Mouse (Mus musculus): ENCODE data around the gene 1700003H04Rik. TPM values are rescaled to one million over a fixed set of nuclear protein-coding genes. Genes with fewer than 3 reads are reported as not detected.

1700003H04Rik gene
- total and polyA plus RNA-seq, 2 experiments from 2014 or later = not detected

DNA sequence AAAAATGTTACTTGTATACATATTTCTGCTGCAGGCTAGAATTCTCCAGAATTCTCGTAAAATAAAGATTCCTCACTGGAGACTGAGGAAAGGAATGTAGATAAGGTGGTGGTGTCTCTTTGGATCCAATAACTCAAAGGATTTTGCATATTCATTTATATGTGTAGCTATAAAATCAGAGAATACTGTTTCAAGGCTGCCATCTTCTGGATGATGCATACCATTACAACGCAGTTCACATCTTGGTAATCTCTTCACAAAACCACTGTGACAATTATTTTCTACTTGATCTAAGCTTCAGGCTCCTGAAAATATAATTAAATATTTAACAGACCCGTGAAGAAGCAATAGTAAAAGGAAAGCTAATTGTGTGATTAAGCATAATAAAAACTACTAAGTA lies 6.6 kb upstream of the 1700003H04Rik start:
- ATAC-seq (0 out of 2 replicates have a peak, but pooled peaks have one; percentile 49), DNase-seq (ENCODE audit: low spot score) (peak; percentile 82)
- Histone ChIP-seq H3K9me3 (ENCODE audit: low read length) (no peaks in the 10 kb centered on the region), H3K36me3 (ENCODE audit: insufficient read depth, low read length) (no peaks in the 10 kb centered on the region), H3K4me3 (ENCODE audit: low read length) (no peak overlapping the region), H3K9ac (replicated peaks; ENCODE audit: low read length) (no peak overlapping the region), H3K27me3 (ENCODE audit: insufficient read depth, low read length) (no peaks in the 10 kb centered on the region), H3K4me1 (ENCODE audit: insufficient read depth, low read length) (no peaks in the 10 kb centered on the region), H3K4me2 (ENCODE audit: low read depth, low read length) (no peak overlapping the region), H3K27ac (no peak overlapping the region)
- TF ChIP-seq CTCF (IDR thresholded peaks at IDR 0.05; ENCODE audit: low read depth) = peak; percentile 73
- 12% methylated on average over 3 of the region's 3 CpGs for WGBS

DNA sequence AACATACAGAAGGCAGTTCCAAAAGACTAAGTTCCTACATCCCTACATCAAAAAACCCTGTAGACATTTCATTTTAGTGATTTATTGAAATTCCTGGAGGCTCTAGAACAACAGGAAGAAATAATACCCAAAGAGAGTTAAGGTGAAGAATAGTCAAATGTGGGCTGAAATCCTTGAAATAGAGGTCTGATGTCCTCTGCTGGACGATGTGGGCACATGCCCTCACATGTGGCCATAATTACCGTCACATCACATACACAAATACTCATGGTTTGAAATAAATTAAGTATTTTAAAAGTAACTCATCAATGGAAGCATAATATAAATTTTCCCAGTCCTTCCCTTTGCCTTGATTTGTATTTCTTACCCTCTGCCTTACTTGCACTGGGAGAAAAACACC lies 4.9 kb upstream of the 1700003H04Rik start:
- peak; percentile 56 for TF ChIP-seq CTCF (IDR thresholded peaks at IDR 0.05; ENCODE audit: low read depth)
- no peaks in the 10 kb centered on the region for H3K9me3 ChIP-seq (ENCODE audit: low read length)
- no peak overlapping the region for H3K4me2 ChIP-seq (ENCODE audit: low read depth, low read length)
- no peak for DNase-seq (ENCODE audit: low spot score)
- H3K9ac ChIP-seq (replicated peaks; ENCODE audit: low read length) = no peak overlapping the region
- no peak overlapping the region for H3K4me3 ChIP-seq (ENCODE audit: low read length)
- H3K4me1 ChIP-seq (ENCODE audit: insufficient read depth, low read length) = no peaks in the 10 kb centered on the region
- 97% methylated on average over 2 of the region's 2 CpGs for WGBS
- H3K27ac ChIP-seq = no peak overlapping the region
- no peaks in the 10 kb centered on the region for H3K36me3 ChIP-seq (ENCODE audit: insufficient read depth, low read length)
- no peaks in the 10 kb centered on the region for H3K27me3 ChIP-seq (ENCODE audit: insufficient read depth, low read length)
- no peak for ATAC-seq

DNA sequence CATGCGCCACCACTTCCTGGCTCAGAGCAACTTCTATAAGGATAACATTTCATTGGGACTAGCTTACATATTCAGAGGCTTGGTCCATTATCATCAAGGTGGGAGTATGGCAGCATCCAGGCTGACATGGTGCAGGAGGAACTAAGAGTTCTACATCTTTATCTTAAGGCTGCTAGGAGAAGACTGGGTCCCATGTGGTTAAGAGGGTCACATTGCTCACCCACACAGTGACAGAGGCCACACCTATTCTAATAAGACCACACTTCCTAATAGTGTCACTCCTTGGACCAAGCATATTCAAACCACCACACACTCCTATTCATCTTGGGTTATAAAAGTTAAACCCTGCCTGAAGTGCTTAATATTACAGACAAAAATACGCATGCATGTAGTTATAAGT lies 23.6 kb downstream of the 1700003H04Rik start:
- Histone ChIP-seq H3K4me3 (ENCODE audit: low read length) (no peak overlapping the region), H3K4me1 (ENCODE audit: insufficient read depth, low read length) (no peaks in the 10 kb centered on the region), H3K4me2 (ENCODE audit: low read depth, low read length) (no peak overlapping the region), H3K36me3 (ENCODE audit: insufficient read depth, low read length) (no peaks in the 10 kb centered on the region), H3K27ac (no peak overlapping the region), H3K9ac (replicated peaks; ENCODE audit: low read length) (no peak overlapping the region), H3K27me3 (ENCODE audit: insufficient read depth, low read length) (no peaks in the 10 kb centered on the region), H3K9me3 (ENCODE audit: low read length) (no peaks in the 10 kb centered on the region)
- 96% methylated on average over 2 of the region's 2 CpGs for WGBS
- TF ChIP-seq CTCF (IDR thresholded peaks at IDR 0.05; ENCODE audit: low read depth) = no peak
- ATAC-seq = no peak
- DNase-seq (ENCODE audit: low spot score) = no peak

DNA sequence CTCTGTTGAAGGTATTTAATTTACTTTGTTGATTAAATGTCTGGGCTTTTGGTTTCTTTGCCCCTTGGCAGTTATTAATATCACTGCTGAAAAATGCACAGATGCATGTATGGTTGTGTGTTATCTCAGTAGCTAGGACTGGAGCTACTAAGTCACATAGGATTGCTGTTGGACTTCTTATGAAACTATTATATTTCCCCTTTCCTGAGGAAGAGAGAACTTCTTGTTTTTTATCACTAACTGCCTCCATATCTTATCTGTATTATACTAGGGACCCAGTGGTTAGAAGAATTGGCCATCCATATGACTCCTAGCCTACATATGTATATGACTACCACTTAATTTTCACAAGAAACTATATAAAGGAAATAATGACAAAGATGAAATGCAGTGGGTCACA lies 24.9 kb downstream of the 1700003H04Rik start:
- TF ChIP-seq CTCF (IDR thresholded peaks at IDR 0.05; ENCODE audit: low read depth) = no peak
- Histone ChIP-seq H3K27me3 (ENCODE audit: insufficient read depth, low read length) (no peaks in the 10 kb centered on the region), H3K9ac (replicated peaks; ENCODE audit: low read length) (no peak overlapping the region), H3K9me3 (ENCODE audit: low read length) (no peaks in the 10 kb centered on the region), H3K27ac (no peak overlapping the region), H3K4me2 (ENCODE audit: low read depth, low read length) (no peak overlapping the region), H3K36me3 (ENCODE audit: insufficient read depth, low read length) (no peaks in the 10 kb centered on the region), H3K4me3 (ENCODE audit: low read length) (no peak overlapping the region), H3K4me1 (ENCODE audit: insufficient read depth, low read length) (no peaks in the 10 kb centered on the region)
- ATAC-seq (no peak), DNase-seq (ENCODE audit: low spot score) (no peak)

DNA sequence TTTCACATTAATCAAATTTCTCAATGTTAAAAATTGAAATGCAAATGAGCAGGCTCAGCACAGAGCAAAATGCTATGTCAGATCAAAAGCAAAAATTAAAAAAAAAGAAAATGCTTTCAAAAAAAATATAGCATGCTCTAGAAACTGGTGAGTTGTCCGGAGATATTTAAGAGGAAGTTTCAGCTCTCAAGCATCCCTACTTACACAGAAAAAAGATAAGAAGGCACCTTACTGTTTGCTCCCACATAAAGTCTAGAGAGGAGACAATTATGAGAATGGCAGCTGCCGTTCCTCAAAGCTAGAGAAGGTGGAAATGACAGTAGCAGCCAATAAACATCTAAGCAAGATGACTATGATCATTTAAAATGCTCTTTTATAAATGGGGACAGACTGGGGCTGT lies 25.8 kb downstream of the 1700003H04Rik start:
- DNase-seq (ENCODE audit: low spot score) = no peak
- Histone ChIP-seq H3K27ac (no peak overlapping the region), H3K36me3 (ENCODE audit: insufficient read depth, low read length) (no peaks in the 10 kb centered on the region), H3K9me3 (ENCODE audit: low read length) (no peaks in the 10 kb centered on the region), H3K27me3 (ENCODE audit: insufficient read depth, low read length) (no peaks in the 10 kb centered on the region), H3K4me3 (ENCODE audit: low read length) (no peak overlapping the region), H3K4me2 (ENCODE audit: low read depth, low read length) (no peak overlapping the region), H3K9ac (replicated peaks; ENCODE audit: low read length) (no peak overlapping the region), H3K4me1 (ENCODE audit: insufficient read depth, low read length) (no peaks in the 10 kb centered on the region)
- no peak for ATAC-seq
- 83% methylated on average over 2 of the region's 2 CpGs for WGBS
- TF ChIP-seq CTCF (IDR thresholded peaks at IDR 0.05; ENCODE audit: low read depth) = no peak

DNA sequence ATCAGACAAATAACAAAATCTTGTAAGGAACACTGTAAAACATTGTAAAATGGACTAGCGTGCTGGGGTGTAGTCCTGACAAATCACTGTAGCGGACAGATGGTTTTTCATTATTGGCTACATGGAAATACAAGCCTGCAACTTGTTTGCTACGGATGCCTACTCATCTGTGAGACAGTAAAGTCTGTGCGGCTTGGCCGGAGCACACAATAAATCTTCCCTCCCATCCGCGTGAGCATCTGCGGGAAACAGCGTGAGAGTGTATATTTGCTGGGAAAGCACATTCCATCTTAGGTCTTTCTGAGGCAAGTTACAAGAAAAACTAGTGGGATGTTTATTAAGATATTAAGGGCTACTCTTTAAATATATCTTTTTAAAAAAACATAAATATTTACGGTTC lies 32.0 kb downstream of the 1700003H04Rik start:
- TF ChIP-seq CTCF (IDR thresholded peaks at IDR 0.05; ENCODE audit: low read depth) = no peak
- no peak overlapping the region for H3K4me3 ChIP-seq (ENCODE audit: low read length)
- WGBS = 67% methylated on average over 10 of the region's 10 CpGs
- H3K36me3 ChIP-seq (ENCODE audit: insufficient read depth, low read length) = no peaks in the 10 kb centered on the region
- peak; percentile 63 for DNase-seq (ENCODE audit: low spot score)
- peak overlapping the region; percentile 19; the same call in 1 of the 2 replicates for H3K4me2 ChIP-seq (ENCODE audit: low read depth, low read length)
- H3K9me3 ChIP-seq (ENCODE audit: low read length) = no peaks in the 10 kb centered on the region
- no peak overlapping the region for H3K9ac ChIP-seq (replicated peaks; ENCODE audit: low read length)
- H3K27me3 ChIP-seq (ENCODE audit: insufficient read depth, low read length) = no peaks in the 10 kb centered on the region
- no peaks in the 10 kb centered on the region for H3K4me1 ChIP-seq (ENCODE audit: insufficient read depth, low read length)
- ATAC-seq = no peak
- no peak overlapping the region for H3K27ac ChIP-seq

DNA sequence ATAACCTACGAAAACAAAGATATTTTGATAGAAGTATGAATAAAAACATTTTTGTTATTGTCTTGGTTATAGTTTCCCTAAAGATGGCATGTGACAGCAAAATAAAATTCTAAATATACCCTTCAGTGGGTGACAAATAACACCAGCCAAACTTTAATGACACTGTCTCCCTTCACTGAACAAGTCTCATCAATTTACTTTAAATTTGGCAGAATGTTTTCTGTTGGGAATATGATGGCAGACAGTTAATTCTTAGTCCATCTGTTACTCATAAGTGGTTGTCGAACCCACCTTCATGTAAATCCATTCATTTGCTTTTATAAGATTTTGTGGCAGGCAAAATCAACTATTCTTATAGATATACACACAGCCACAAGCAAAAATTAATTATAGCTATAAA lies 42.6 kb downstream of the 1700003H04Rik start:
- Histone ChIP-seq H3K9me3 (ENCODE audit: low read length) (no peaks in the 10 kb centered on the region), H3K27ac (no peak overlapping the region), H3K9ac (replicated peaks; ENCODE audit: low read length) (no peak overlapping the region), H3K4me3 (ENCODE audit: low read length) (no peak overlapping the region), H3K4me1 (ENCODE audit: insufficient read depth, low read length) (no peaks in the 10 kb centered on the region), H3K4me2 (ENCODE audit: low read depth, low read length) (no peak overlapping the region), H3K36me3 (ENCODE audit: insufficient read depth, low read length) (no peaks in the 10 kb centered on the region), H3K27me3 (ENCODE audit: insufficient read depth, low read length) (no peaks in the 10 kb centered on the region)
- no peak for TF ChIP-seq CTCF (IDR thresholded peaks at IDR 0.05; ENCODE audit: low read depth)
- peak; percentile 68 for DNase-seq (ENCODE audit: low spot score)
- WGBS = 56% methylated on average over 2 of the region's 2 CpGs
- peak; percentile 58 for ATAC-seq
